Mouse (Mus musculus): ENCODE data around the gene Myh13.

Myh13 gene

GRCm38 (mm10) chr11:67390679-67391384, 69.4 kb downstream of the Myh13 start:
- DNase-seq = no peak

GRCm38 (mm10) chr11:67392369-67392768, 70.9 kb downstream of the Myh13 start:
- no peak for DNase-seq

GRCm38 (mm10) chr11:67400956-67401355, 79.5 kb downstream of the Myh13 start:
- no peak for DNase-seq

- no peak for DNase-seq
Measured at GRCm38 (mm10) chr11:67414346-67414940, 93.0 kb downstream of the Myh13 start.
